Mouse (Mus musculus): ENCODE measurements around the gene Abcc1. TPM values are rescaled to one million over a fixed set of nuclear protein-coding genes. Genes with fewer than 3 reads are reported as not detected.

Gene Abcc1
- polyA plus RNA-seq, 1 experiment from 2014 or later: 7.6 TPM

GRCm38 (mm10) chr16:14445197-14445596 lies 83.8 kb downstream of the Abcc1 start:
- no peak overlapping the region for H3K4me2 ChIP-seq (replicated peaks)
- no peak for ATAC-seq (ENCODE audit: low FRiP score, low read depth)
- 80% methylated on average over 6 of the region's 6 CpGs for WGBS
- no peak overlapping the region for H3K27ac ChIP-seq (replicated peaks)
- no peaks in the 10 kb centered on the region for H3K27me3 ChIP-seq
- H3K9ac ChIP-seq (replicated peaks): no peak overlapping the region
- H3K4me3 ChIP-seq: no peak overlapping the region
- H3K36me3 ChIP-seq: peaks cover 4% of the 10 kb centered on the region; the same call in 1 of the 2 replicates
- no peaks in the 10 kb centered on the region for H3K4me1 ChIP-seq
- no peaks in the 10 kb centered on the region for H3K9me3 ChIP-seq

GRCm38 (mm10) chr16:14447366-14447765 lies 86.0 kb downstream of the Abcc1 start:
- 0 out of 2 replicates have a peak, but pooled peaks cover 4% of the 10 kb centered on the region for H3K36me3 ChIP-seq
- no peaks in the 10 kb centered on the region for H3K9me3 ChIP-seq
- ATAC-seq (ENCODE audit: low FRiP score, low read depth): no peak
- H3K4me2 ChIP-seq (replicated peaks): no peak overlapping the region
- H3K27me3 ChIP-seq: no peaks in the 10 kb centered on the region
- no peak overlapping the region for H3K27ac ChIP-seq (replicated peaks)
- 91% methylated on average over 4 of the region's 4 CpGs for WGBS
- H3K4me3 ChIP-seq: no peak overlapping the region
- H3K4me1 ChIP-seq: no peaks in the 10 kb centered on the region
- H3K9ac ChIP-seq (replicated peaks): no peak overlapping the region

GRCm38 (mm10) chr16:14448307-14448706 lies 86.9 kb downstream of the Abcc1 start:
- Histone ChIP-seq H3K4me3 (no peak overlapping the region), H3K36me3 (0 out of 2 replicates have a peak, but pooled peaks cover 4% of the 10 kb centered on the region), H3K4me2 (replicated peaks) (no peak overlapping the region), H3K9me3 (no peaks in the 10 kb centered on the region), H3K9ac (replicated peaks) (no peak overlapping the region), H3K4me1 (no peaks in the 10 kb centered on the region), H3K27me3 (no peaks in the 10 kb centered on the region), H3K27ac (replicated peaks) (no peak overlapping the region)
- ATAC-seq (ENCODE audit: low FRiP score, low read depth): no peak
- 96% methylated on average over 8 of the region's 8 CpGs for WGBS

GRCm38 (mm10) chr16:14449861-14450260 lies 88.5 kb downstream of the Abcc1 start:
- H3K4me1 ChIP-seq: no peaks in the 10 kb centered on the region
- H3K4me2 ChIP-seq (replicated peaks): no peak overlapping the region
- 94% methylated on average over 4 of the region's 4 CpGs for WGBS
- no peak for ATAC-seq (ENCODE audit: low FRiP score, low read depth)
- no peak overlapping the region for H3K27ac ChIP-seq (replicated peaks)
- 0 out of 2 replicates have a peak, but pooled peaks cover 4% of the 10 kb centered on the region for H3K36me3 ChIP-seq
- no peak overlapping the region for H3K9ac ChIP-seq (replicated peaks)
- no peaks in the 10 kb centered on the region for H3K27me3 ChIP-seq
- H3K4me3 ChIP-seq: no peak overlapping the region
- H3K9me3 ChIP-seq: no peaks in the 10 kb centered on the region

- no peaks in the 10 kb centered on the region for H3K4me1 ChIP-seq
Measured at GRCm38 (mm10) chr16:14451374-14452046, 90.2 kb downstream of the Abcc1 start.

GRCm38 (mm10) chr16:14462535-14462934 lies 101.2 kb downstream of the Abcc1 start:
- H3K9ac ChIP-seq (replicated peaks): no peak overlapping the region
- no peak overlapping the region for H3K4me2 ChIP-seq (replicated peaks)
- H3K27ac ChIP-seq (replicated peaks): no peak overlapping the region
- H3K9me3 ChIP-seq: no peaks in the 10 kb centered on the region
- no peaks in the 10 kb centered on the region for H3K4me1 ChIP-seq
- 93% methylated on average over 2 of the region's 2 CpGs for WGBS
- no peak for ATAC-seq (ENCODE audit: low FRiP score, low read depth)
- H3K4me3 ChIP-seq: no peak overlapping the region
- no peaks in the 10 kb centered on the region for H3K27me3 ChIP-seq
- peaks cover 41% of the 10 kb centered on the region for H3K36me3 ChIP-seq

More at GRCm38 (mm10) chr16:14451374-14452046, 90.2 kb downstream of the Abcc1 start:
- no peaks in the 10 kb centered on the region for H3K9me3 ChIP-seq
- H3K4me3 ChIP-seq: no peak overlapping the region
- H3K36me3 ChIP-seq: no peaks in the 10 kb centered on the region
- ATAC-seq (ENCODE audit: low FRiP score, low read depth): no peak
- no peak overlapping the region for H3K4me2 ChIP-seq (replicated peaks)
- H3K27ac ChIP-seq (replicated peaks): no peak overlapping the region
- WGBS: 83% methylated on average over 5 of the region's 5 CpGs
- no peak overlapping the region for H3K9ac ChIP-seq (replicated peaks)
- H3K27me3 ChIP-seq: no peaks in the 10 kb centered on the region

- Histone ChIP-seq H3K27me3 (no peaks in the 10 kb centered on the region), H3K27ac (replicated peaks) (no peak overlapping the region), H3K9me3 (no peaks in the 10 kb centered on the region), H3K4me3 (no peak overlapping the region), H3K4me2 (replicated peaks) (no peak overlapping the region), H3K4me1 (no peaks in the 10 kb centered on the region), H3K36me3 (peaks cover 38% of the 10 kb centered on the region), H3K9ac (replicated peaks) (no peak overlapping the region)
- 92% methylated on average over 6 of the region's 6 CpGs for WGBS
- no peak for ATAC-seq (ENCODE audit: low FRiP score, low read depth)
Measured at GRCm38 (mm10) chr16:14465016-14465415, 103.7 kb downstream of the Abcc1 start.

- H3K4me1 ChIP-seq: no peaks in the 10 kb centered on the region
- H3K36me3 ChIP-seq: peaks cover 29% of the 10 kb centered on the region
- no peak overlapping the region for H3K4me3 ChIP-seq
- H3K9ac ChIP-seq (replicated peaks): no peak overlapping the region
- 68% methylated on average over 2 of the region's 2 CpGs for WGBS
- no peaks in the 10 kb centered on the region for H3K27me3 ChIP-seq
- H3K9me3 ChIP-seq: no peaks in the 10 kb centered on the region
- no peak overlapping the region for H3K4me2 ChIP-seq (replicated peaks)
- ATAC-seq (ENCODE audit: low FRiP score, low read depth): no peak
- no peak overlapping the region for H3K27ac ChIP-seq (replicated peaks)
Measured at GRCm38 (mm10) chr16:14468351-14468750, 107.0 kb downstream of the Abcc1 start.

- H3K9ac ChIP-seq (replicated peaks): no peak overlapping the region
- peaks cover 33% of the 10 kb centered on the region for H3K36me3 ChIP-seq
- H3K27ac ChIP-seq (replicated peaks): no peak overlapping the region
- H3K27me3 ChIP-seq: no peaks in the 10 kb centered on the region
- 95% methylated on average over 5 of the region's 5 CpGs for WGBS
- H3K9me3 ChIP-seq: no peaks in the 10 kb centered on the region
- no peak overlapping the region for H3K4me2 ChIP-seq (replicated peaks)
- H3K4me1 ChIP-seq: no peaks in the 10 kb centered on the region
- H3K4me3 ChIP-seq: no peak overlapping the region
- ATAC-seq (ENCODE audit: low FRiP score, low read depth): no peak
Measured at GRCm38 (mm10) chr16:14468841-14469240, 107.5 kb downstream of the Abcc1 start.

GRCm38 (mm10) chr16:14472171-14472570 lies 110.8 kb downstream of the Abcc1 start:
- peaks cover 22% of the 10 kb centered on the region for H3K36me3 ChIP-seq

GRCm38 (mm10) chr16:14473686-14474085 lies 112.3 kb downstream of the Abcc1 start:
- no peak overlapping the region for H3K27ac ChIP-seq (replicated peaks)
- no peak overlapping the region for H3K4me3 ChIP-seq
- peaks cover 14% of the 10 kb centered on the region for H3K36me3 ChIP-seq
- 92% methylated on average over 7 of the region's 7 CpGs for WGBS
- H3K9ac ChIP-seq (replicated peaks): no peak overlapping the region
- no peaks in the 10 kb centered on the region for H3K4me1 ChIP-seq
- ATAC-seq (ENCODE audit: low FRiP score, low read depth): no peak
- H3K4me2 ChIP-seq (replicated peaks): no peak overlapping the region
- no peaks in the 10 kb centered on the region for H3K9me3 ChIP-seq
- no peaks in the 10 kb centered on the region for H3K27me3 ChIP-seq

More at GRCm38 (mm10) chr16:14472171-14472570, 110.8 kb downstream of the Abcc1 start:
- WGBS: 72% methylated on average over 5 of the region's 5 CpGs
- Histone ChIP-seq H3K4me1 (no peaks in the 10 kb centered on the region), H3K27me3 (no peaks in the 10 kb centered on the region), H3K27ac (replicated peaks) (no peak overlapping the region), H3K4me2 (replicated peaks) (no peak overlapping the region), H3K9ac (replicated peaks) (no peak overlapping the region), H3K4me3 (no peak overlapping the region), H3K9me3 (no peaks in the 10 kb centered on the region)
- ATAC-seq (ENCODE audit: low FRiP score, low read depth): no peak

GRCm38 (mm10) chr16:14475001-14475400 lies 113.6 kb downstream of the Abcc1 start:
- ATAC-seq (ENCODE audit: low FRiP score, low read depth): no peak
- Histone ChIP-seq H3K4me1 (no peaks in the 10 kb centered on the region), H3K4me2 (replicated peaks) (no peak overlapping the region)

GRCm38 (mm10) chr16:14476056-14476455 lies 114.7 kb downstream of the Abcc1 start:
- Histone ChIP-seq H3K4me1 (no peaks in the 10 kb centered on the region), H3K9ac (replicated peaks) (no peak overlapping the region), H3K4me3 (no peak overlapping the region), H3K27me3 (no peaks in the 10 kb centered on the region), H3K4me2 (replicated peaks) (no peak overlapping the region), H3K9me3 (no peaks in the 10 kb centered on the region), H3K36me3 (peaks cover 14% of the 10 kb centered on the region), H3K27ac (replicated peaks) (no peak overlapping the region)
- 90% methylated on average over 8 of the region's 8 CpGs for WGBS
- ATAC-seq (ENCODE audit: low FRiP score, low read depth): no peak

More at GRCm38 (mm10) chr16:14475001-14475400, 113.6 kb downstream of the Abcc1 start:
- H3K9me3 ChIP-seq: no peaks in the 10 kb centered on the region
- no peaks in the 10 kb centered on the region for H3K27me3 ChIP-seq
- no peak overlapping the region for H3K9ac ChIP-seq (replicated peaks)
- H3K36me3 ChIP-seq: peaks cover 14% of the 10 kb centered on the region
- H3K4me3 ChIP-seq: no peak overlapping the region
- 95% methylated on average over 2 of the region's 2 CpGs for WGBS
- H3K27ac ChIP-seq (replicated peaks): no peak overlapping the region
